In the genomic region with DNA sequence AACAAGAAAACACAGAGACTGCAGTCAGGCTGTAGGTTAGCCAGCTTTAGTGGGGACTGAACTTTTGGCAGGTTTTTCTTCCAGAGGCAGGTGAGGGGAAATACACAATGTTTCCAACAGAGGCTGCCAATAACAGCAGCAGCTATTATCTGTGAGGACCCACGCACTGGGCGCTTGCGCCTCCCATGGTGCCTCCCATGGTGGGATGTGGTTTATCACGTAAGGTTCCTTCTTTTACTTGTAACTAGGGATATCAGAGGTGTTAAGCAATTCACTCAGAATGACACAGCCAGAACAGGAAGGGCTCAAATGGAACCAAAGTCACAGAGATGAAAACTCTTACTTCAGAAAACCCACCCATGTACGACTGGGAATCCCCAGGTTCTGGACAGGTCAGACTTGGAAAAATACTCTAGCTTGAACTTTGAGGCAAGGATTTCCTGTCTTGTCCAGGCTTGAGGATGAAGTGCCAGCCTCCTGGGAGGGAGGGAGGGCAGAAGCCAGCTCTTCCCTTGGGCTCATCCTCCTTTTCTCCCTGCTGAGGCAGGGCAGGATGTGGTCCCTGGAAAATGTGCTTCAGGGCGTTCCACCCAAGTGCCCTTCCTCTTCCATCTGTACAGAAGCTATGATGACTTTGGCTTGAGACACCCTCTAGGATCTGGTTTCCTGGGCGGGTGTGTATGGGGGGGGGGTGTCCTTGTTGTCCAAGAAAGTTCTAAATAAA, we compare ENCODE assay signal across 7 mouse cellular contexts. TPM values are rescaled to one million over a fixed set of nuclear protein-coding genes. Genes with fewer than 3 reads are reported as not detected.
DNase-seq lines count a peak whose midpoint lies in the region; ATAC-seq lines count a peak whose summit lies in the region.

No protein-coding gene starts in this region.

- peak overlapping the region; percentile 81 for H3K27ac ChIP-seq in heart, embryonic 13.5 days (replicated peaks)

- intact Hi-C loops in left cerebral cortex, postnatal 10 days (cut with DNase I), result no loop called here

- H3K36me3 ChIP-seq in heart, embryonic 13.5 days, result no peaks in the 10 kb centered on the region
- no peaks in the 10 kb centered on the region for H3K36me3 ChIP-seq in splenic B cell, adult 2 months (ENCODE audit: control insufficient read depth, insufficient read depth, low read length, poor library complexity, severe bottlenecking)

- H3K4me2 ChIP-seq in heart, embryonic 13.5 days, result peak overlapping the region; percentile 39

- peaks cover 80% of the 10 kb centered on the region for H3K4me1 ChIP-seq in heart, embryonic 13.5 days

- H3K9ac ChIP-seq in heart, embryonic 13.5 days, result no peak overlapping the region

- H3K4me3 ChIP-seq in heart, embryonic 13.5 days, result no peak overlapping the region

- H3K27me3 ChIP-seq in heart, embryonic 13.5 days (replicated peaks), result peaks cover 57% of the 10 kb centered on the region
- no peaks in the 10 kb centered on the region for H3K27me3 ChIP-seq in splenic B cell, adult 2 months (ENCODE audit: control insufficient read depth, insufficient read depth, low read length, poor library complexity, severe bottlenecking)

- ATAC-seq in heart, embryonic 13.5 days (ENCODE audit: extremely low read depth, insufficient number of reproducible peaks, low FRiP score, low TSS enrichment), result no peak

- WGBS in heart, embryonic 13.5 days, result 42% methylated on average over 7 of the region's 7 CpGs

- DNase-seq in 416B (ENCODE audit: low read depth) (peak; percentile 91), liver (peak; percentile 64)
- DNase-seq in CD4-positive, CD25-positive, alpha-beta regulatory T cell, adult 2 months (ENCODE audit: low read depth, low spot score), result peak; percentile 60
- peak; percentile 32 for DNase-seq in splenic B cell, adult 2 months (ENCODE audit: low read depth, low spot score)
- DNase-seq in left cerebral cortex, postnatal 10 days (ENCODE audit: extremely low spot score in 1 of 2, low spot score in 2 of 2), result no peak
- DNase-seq in cerebellum, postnatal 14 days, result no peak

- H3K9me3 ChIP-seq in heart, embryonic 13.5 days, result no peaks in the 10 kb centered on the region

RNA-seq across cellular contexts. Expression of a gene that starts 12.8 kb away (rescaled TPM):
- polyA plus RNA-seq in heart, embryonic 13.5 days (2015; fragmentation: Nextera tagmentation; extraction: Ambion mirVana), result 79.6 and 84.5 TPM in 2 replicates
- 10 to 100 TPM; 56.6 to 57.5 TPM for total RNA-seq in left cerebral cortex, postnatal 10 days (2021)

Comparison
In these comparisons a context has a peak if more than half of its experiments do, and no peak if none do; other contexts are left out.
1. DNase-seq: peak in 416B (single experiment), CD4-positive, CD25-positive, alpha-beta regulatory T cell, adult 2 months (single experiment), liver (single experiment) and splenic B cell, adult 2 months (single experiment); none in left cerebral cortex, postnatal 10 days (0 of 2) and cerebellum, postnatal 14 days (0 of 2).